Mouse (Mus musculus): ENCODE data around the gene Siah3. TPM values are rescaled to one million over a fixed set of nuclear protein-coding genes. Genes with fewer than 3 reads are reported as not detected.

Siah3 gene
- total RNA-seq (2014; rRNA removed; ENCODE audit: low replicate concordance) (not detected in 2 replicates), polyA plus RNA-seq (2015; fragmentation: Nextera tagmentation; extraction: Ambion mirVana) (not detected in 2 replicates)

GRCm38 (mm10) chr14:75455743-75456421 is at the start of gene Siah3:
TSS of gene Siah3 (plus strand) at chr14:75455982.
- Histone ChIP-seq H3K9ac (replicated peaks; ENCODE audit: low read depth, low read length) (no peak within 1 kb of the TSS), H3K4me2 (ENCODE audit: low read depth, low read length) (peak within 1 kb of the TSS; percentile 55), H3K27ac (ENCODE audit: low read depth) (no peak within 1 kb of the TSS), H3K9me3 (replicated peaks; ENCODE audit: control insufficient read depth, low read length) (no peaks in the 10 kb centered on the region), H3K27me3 (ENCODE audit: control insufficient read depth, insufficient read depth, low read length) (peaks cover 32% of the 10 kb centered on the region), H3K4me3 (ENCODE audit: low read depth, low read length) (peak within 1 kb of the TSS; percentile 13), H3K4me1 (ENCODE audit: control insufficient read depth, insufficient read depth) (no peaks in the 10 kb centered on the region), H3K36me3 (replicated peaks; ENCODE audit: control insufficient read depth, insufficient read depth, low read length) (no peaks in the 10 kb centered on the region)
- DNase-seq (ENCODE audit: low spot score): no peak
- no peak for TF ChIP-seq CTCF (IDR thresholded peaks at IDR 0.05; ENCODE audit: low read depth)
- no peak for TF ChIP-seq EP300 (IDR thresholded peaks at IDR 0.05; ENCODE audit: low read depth)
- ATAC-seq (ENCODE audit: insufficient read depth, low read depth): no peak
- WGBS: 19% methylated on average over 18 of the region's 18 CpGs

DNA sequence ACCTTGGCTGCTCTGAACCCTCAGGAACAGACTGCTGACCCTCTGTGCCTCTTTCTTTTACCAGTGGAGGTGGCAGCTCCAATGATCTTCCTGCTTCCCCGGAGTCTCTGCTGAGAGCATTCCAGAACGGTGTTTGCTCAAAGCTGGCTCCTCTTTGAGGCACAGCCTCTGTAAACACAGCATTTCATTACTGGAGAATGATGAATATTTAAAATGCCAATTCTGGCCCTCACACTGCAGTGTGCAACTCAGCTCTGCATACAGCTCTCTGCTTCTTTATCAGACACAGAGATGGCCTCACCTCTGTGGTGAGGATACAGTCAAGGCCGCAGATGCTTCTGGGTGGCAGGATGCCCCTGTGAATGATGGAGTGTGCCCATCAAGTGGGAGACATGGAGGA is 46.0 kb upstream of the Siah3 start:
- Histone ChIP-seq H3K27me3 (ENCODE audit: control insufficient read depth, insufficient read depth, low read length) (no peaks in the 10 kb centered on the region), H3K27ac (ENCODE audit: low read depth) (no peak overlapping the region), H3K4me2 (ENCODE audit: low read depth, low read length) (no peak overlapping the region), H3K9ac (replicated peaks; ENCODE audit: low read depth, low read length) (no peak overlapping the region), H3K36me3 (replicated peaks; ENCODE audit: control insufficient read depth, insufficient read depth, low read length) (no peaks in the 10 kb centered on the region), H3K4me1 (ENCODE audit: control insufficient read depth, insufficient read depth) (no peaks in the 10 kb centered on the region), H3K4me3 (ENCODE audit: low read depth, low read length) (no peak overlapping the region), H3K9me3 (replicated peaks; ENCODE audit: control insufficient read depth, low read length) (no peaks in the 10 kb centered on the region)
- DNase-seq (ENCODE audit: low spot score): no peak
- WGBS: 81% methylated on average over 3 of the region's 3 CpGs
- no peak for ATAC-seq (ENCODE audit: insufficient read depth, low read depth)
- TF ChIP-seq CTCF (IDR thresholded peaks at IDR 0.05; ENCODE audit: low read depth) (no peak), EP300 (IDR thresholded peaks at IDR 0.05; ENCODE audit: low read depth) (no peak)

GRCm38 (mm10) chr14:75410392-75410791 is 45.4 kb upstream of the Siah3 start:
- Histone ChIP-seq H3K9ac (replicated peaks; ENCODE audit: low read depth, low read length) (no peak overlapping the region), H3K36me3 (replicated peaks; ENCODE audit: control insufficient read depth, insufficient read depth, low read length) (no peaks in the 10 kb centered on the region), H3K4me3 (ENCODE audit: low read depth, low read length) (no peak overlapping the region), H3K9me3 (replicated peaks; ENCODE audit: control insufficient read depth, low read length) (no peaks in the 10 kb centered on the region), H3K4me2 (ENCODE audit: low read depth, low read length) (no peak overlapping the region), H3K27ac (ENCODE audit: low read depth) (no peak overlapping the region), H3K27me3 (ENCODE audit: control insufficient read depth, insufficient read depth, low read length) (no peaks in the 10 kb centered on the region), H3K4me1 (ENCODE audit: control insufficient read depth, insufficient read depth) (no peaks in the 10 kb centered on the region)
- no peak for DNase-seq (ENCODE audit: low spot score)
- no peak for ATAC-seq (ENCODE audit: insufficient read depth, low read depth)
- TF ChIP-seq EP300 (IDR thresholded peaks at IDR 0.05; ENCODE audit: low read depth) (no peak), CTCF (IDR thresholded peaks at IDR 0.05; ENCODE audit: low read depth) (no peak)
- WGBS: 80% methylated on average over 4 of the region's 4 CpGs

- H3K4me1 ChIP-seq (ENCODE audit: control insufficient read depth, insufficient read depth): no peaks in the 10 kb centered on the region
- no peak overlapping the region for H3K4me3 ChIP-seq (ENCODE audit: low read depth, low read length)
- H3K9ac ChIP-seq (replicated peaks; ENCODE audit: low read depth, low read length): no peak overlapping the region
- ATAC-seq (ENCODE audit: insufficient read depth, low read depth): no peak
- H3K36me3 ChIP-seq (replicated peaks; ENCODE audit: control insufficient read depth, insufficient read depth, low read length): no peaks in the 10 kb centered on the region
- no peaks in the 10 kb centered on the region for H3K27me3 ChIP-seq (ENCODE audit: control insufficient read depth, insufficient read depth, low read length)
- 68% methylated on average over 3 of the region's 3 CpGs for WGBS
- TF ChIP-seq EP300 (IDR thresholded peaks at IDR 0.05; ENCODE audit: low read depth) (no peak), CTCF (IDR thresholded peaks at IDR 0.05; ENCODE audit: low read depth) (no peak)
- H3K27ac ChIP-seq (ENCODE audit: low read depth): no peak overlapping the region
- no peaks in the 10 kb centered on the region for H3K9me3 ChIP-seq (replicated peaks; ENCODE audit: control insufficient read depth, low read length)
- H3K4me2 ChIP-seq (ENCODE audit: low read depth, low read length): no peak overlapping the region
- no peak for DNase-seq (ENCODE audit: low spot score)
Observed at GRCm38 (mm10) chr14:75418721-75419120, 37.1 kb upstream of the Siah3 start.

DNA sequence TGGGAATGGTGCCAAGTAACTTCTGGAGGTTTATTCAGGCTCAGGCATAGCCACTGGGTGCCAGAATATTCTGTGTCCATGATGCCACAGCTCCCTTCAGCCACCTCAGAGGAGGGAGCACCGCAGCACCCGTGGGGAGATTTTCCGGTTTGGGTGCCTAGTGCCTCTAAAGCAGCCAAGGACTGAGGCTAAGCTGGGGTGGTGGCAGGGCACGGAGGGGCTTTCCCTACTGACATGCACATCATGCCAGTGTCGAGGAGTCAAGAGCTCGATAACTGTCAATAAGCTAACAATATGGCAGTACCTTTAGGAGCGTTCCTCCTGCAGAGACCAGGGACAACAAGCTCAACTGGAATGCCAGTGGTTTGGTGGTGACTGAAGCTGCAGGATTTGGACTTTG is 35.9 kb upstream of the Siah3 start:
- H3K27me3 ChIP-seq (ENCODE audit: control insufficient read depth, insufficient read depth, low read length): no peaks in the 10 kb centered on the region
- H3K36me3 ChIP-seq (replicated peaks; ENCODE audit: control insufficient read depth, insufficient read depth, low read length): no peaks in the 10 kb centered on the region
- 83% methylated on average over 7 of the region's 7 CpGs for WGBS
- DNase-seq (ENCODE audit: low spot score): no peak
- no peaks in the 10 kb centered on the region for H3K9me3 ChIP-seq (replicated peaks; ENCODE audit: control insufficient read depth, low read length)
- H3K4me1 ChIP-seq (ENCODE audit: control insufficient read depth, insufficient read depth): no peaks in the 10 kb centered on the region
- ATAC-seq (ENCODE audit: insufficient read depth, low read depth): no peak
- no peak overlapping the region for H3K4me2 ChIP-seq (ENCODE audit: low read depth, low read length)
- no peak overlapping the region for H3K27ac ChIP-seq (ENCODE audit: low read depth)
- H3K9ac ChIP-seq (replicated peaks; ENCODE audit: low read depth, low read length): no peak overlapping the region
- no peak overlapping the region for H3K4me3 ChIP-seq (ENCODE audit: low read depth, low read length)
- TF ChIP-seq CTCF (IDR thresholded peaks at IDR 0.05; ENCODE audit: low read depth) (no peak), EP300 (IDR thresholded peaks at IDR 0.05; ENCODE audit: low read depth) (no peak)

- ATAC-seq (ENCODE audit: insufficient read depth, low read depth): no peak
- Histone ChIP-seq H3K4me2 (ENCODE audit: low read depth, low read length) (no peak overlapping the region), H3K36me3 (replicated peaks; ENCODE audit: control insufficient read depth, insufficient read depth, low read length) (no peaks in the 10 kb centered on the region), H3K27ac (ENCODE audit: low read depth) (no peak overlapping the region), H3K4me1 (ENCODE audit: control insufficient read depth, insufficient read depth) (no peaks in the 10 kb centered on the region), H3K9ac (replicated peaks; ENCODE audit: low read depth, low read length) (no peak overlapping the region), H3K9me3 (replicated peaks; ENCODE audit: control insufficient read depth, low read length) (no peaks in the 10 kb centered on the region), H3K27me3 (ENCODE audit: control insufficient read depth, insufficient read depth, low read length) (no peaks in the 10 kb centered on the region), H3K4me3 (ENCODE audit: low read depth, low read length) (no peak overlapping the region)
- WGBS: 46% methylated on average over 6 of the region's 6 CpGs
- DNase-seq (ENCODE audit: low spot score): no peak
- no peak for TF ChIP-seq CTCF (IDR thresholded peaks at IDR 0.05; ENCODE audit: low read depth)
- TF ChIP-seq EP300 (IDR thresholded peaks at IDR 0.05; ENCODE audit: low read depth): no peak
Observed at GRCm38 (mm10) chr14:75420811-75421210, 35.0 kb upstream of the Siah3 start.
